Mouse (Mus musculus) megakaryocyte progenitor cell, adult 5-6 weeks (primary cell): ENCODE results near the gene Aplp2. TPM values are rescaled to one million over a fixed set of nuclear protein-coding genes. Genes with fewer than 3 reads are reported as not detected.

Experiments
- ATAC-seq: replicated peaks from 2 replicates; pipeline ENCODE4 v1.8.0; 2016; ENCODE audit warnings: mild to moderate bottlenecking, moderate TSS enrichment, inconsistent platforms; ENCODE audit not compliant: poor library complexity
- total RNA-seq, 2 experiments: library from RNA; stranded (forward) in 1 of 2; stranded (reverse) in 1 of 2; fragments of 157-497, 149-512 nt in 1 of 2; fragments of 200-1000 nt in 1 of 2; gene quantifications; 2 replicates each; pipeline versions ENCODE4 v1.2.3 to v1.2.4; 2015 to 2017

Aplp2 gene
- total RNA-seq (2015) (31.2 and 54.0 TPM in 2 replicates), total RNA-seq (2017) (36.9 and 71.1 TPM in 2 replicates)

DNA sequence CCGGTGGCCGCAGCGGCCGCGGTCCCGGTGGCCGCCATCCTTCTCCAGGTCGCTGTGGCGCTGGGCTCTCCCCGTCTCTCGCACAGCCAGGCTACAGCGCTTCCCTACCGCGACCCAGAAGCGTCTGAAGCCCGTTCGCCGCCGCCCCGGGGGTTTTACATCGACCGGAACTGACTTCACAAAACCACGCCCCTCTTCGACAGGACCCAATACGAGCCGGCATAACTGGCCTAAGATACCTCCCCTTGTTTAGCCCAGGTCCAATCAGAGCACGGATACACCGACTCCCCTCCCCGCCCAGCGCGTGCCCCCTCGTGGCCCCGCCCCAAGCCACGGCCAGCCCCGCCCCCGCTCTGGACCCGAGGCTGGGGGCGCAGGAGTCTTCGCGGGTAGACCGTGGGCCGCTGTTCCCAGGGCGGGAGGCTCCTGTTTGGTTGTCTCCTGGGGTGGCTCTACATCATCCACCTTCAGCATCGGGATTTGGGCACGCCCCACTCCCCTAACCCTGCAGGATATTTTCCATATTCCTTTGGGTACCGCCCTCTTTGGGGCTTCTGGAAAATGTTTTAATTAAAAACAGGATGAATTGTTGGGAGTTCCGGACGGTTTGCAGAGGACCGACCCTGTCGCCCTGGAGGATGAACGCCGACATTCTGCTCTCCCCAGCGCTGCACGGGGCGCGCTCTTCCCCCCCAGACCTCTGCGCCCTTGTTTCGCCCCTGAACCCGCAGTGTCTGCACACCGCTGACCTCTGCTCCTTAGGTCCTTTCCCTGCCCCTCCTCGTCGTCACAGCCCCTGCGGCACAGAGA is at the start of gene Aplp2:
TSS of gene Aplp2 (minus strand) at position 126 of the 810 bp plus-strand sequence.
- ATAC-seq: peak; percentile 95

DNA sequence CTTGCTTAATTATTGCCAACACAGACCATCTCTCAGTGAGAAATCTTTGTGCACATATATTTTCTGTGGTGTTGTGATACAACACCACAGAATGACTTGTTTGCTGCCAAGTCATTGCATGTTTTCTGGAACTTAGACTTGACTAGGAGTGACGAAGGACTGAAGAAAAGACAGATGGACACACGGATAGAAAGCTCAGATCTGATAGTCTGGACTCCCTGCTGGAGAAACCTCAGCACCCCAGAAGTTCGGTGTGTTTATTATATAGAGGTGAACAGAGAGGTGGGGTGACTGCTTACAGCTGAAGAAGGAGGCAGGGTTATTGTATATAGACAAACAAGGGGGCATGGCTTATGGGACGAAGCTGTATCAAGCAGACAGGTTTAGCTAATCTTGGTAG is 48.6 kb upstream of the Aplp2 start:
- ATAC-seq: peak; percentile 38

DNA sequence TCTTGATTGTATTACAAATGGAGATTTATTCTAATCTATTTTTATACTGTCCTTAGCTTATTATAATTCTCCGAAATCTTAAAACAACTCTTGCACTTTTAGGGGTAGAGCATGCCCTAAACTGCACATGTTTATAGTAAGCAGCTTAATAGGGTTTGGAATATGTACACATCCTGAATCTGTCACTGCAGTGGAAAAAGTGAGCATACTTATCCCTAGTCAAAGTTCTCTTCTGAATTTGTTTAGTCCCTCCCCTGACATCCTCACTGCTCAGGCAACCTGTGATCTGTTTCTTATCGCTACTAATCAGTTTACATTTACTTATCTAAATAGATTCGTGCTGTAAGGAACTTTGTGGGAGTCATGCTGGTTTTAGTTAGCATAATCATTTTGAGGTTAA is 46.6 kb upstream of the Aplp2 start:
- ATAC-seq: no peak

DNA sequence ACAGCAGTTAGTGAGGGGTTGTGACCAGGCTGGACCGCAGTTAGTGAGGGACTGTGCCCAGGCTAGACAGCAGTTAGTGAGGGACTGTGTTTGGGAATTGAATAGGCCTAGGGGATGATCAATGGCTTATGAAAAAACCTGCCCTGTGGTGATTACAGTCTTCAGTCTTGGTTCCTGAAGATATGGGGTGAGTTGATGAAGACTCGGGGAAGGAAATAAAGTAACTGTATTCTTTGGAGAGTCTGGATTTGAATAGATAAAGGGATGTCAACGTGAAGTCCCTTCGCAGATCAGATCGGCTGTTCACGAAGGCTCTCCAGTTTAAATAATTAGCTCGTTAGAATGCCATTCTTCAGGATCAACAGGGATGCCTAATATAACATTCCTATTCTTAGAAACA is 44.3 kb upstream of the Aplp2 start:
- ATAC-seq: no peak

DNA sequence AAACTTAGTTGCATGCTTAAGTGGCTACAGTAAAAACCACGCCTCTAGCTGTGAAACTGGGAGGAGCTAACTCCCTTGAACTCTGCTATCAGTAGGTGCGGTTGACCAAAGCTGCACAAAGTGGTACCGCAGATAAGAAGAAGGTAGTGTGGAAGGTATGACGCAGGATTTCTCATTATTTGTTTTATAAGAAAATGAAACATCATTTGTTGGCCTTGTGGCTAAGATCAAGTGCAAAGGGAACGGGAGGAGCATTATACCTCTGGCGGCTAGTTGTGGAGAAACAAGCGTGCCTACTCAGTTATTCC is 43.0 kb upstream of the Aplp2 start:
- peak; percentile 80 for ATAC-seq

DNA sequence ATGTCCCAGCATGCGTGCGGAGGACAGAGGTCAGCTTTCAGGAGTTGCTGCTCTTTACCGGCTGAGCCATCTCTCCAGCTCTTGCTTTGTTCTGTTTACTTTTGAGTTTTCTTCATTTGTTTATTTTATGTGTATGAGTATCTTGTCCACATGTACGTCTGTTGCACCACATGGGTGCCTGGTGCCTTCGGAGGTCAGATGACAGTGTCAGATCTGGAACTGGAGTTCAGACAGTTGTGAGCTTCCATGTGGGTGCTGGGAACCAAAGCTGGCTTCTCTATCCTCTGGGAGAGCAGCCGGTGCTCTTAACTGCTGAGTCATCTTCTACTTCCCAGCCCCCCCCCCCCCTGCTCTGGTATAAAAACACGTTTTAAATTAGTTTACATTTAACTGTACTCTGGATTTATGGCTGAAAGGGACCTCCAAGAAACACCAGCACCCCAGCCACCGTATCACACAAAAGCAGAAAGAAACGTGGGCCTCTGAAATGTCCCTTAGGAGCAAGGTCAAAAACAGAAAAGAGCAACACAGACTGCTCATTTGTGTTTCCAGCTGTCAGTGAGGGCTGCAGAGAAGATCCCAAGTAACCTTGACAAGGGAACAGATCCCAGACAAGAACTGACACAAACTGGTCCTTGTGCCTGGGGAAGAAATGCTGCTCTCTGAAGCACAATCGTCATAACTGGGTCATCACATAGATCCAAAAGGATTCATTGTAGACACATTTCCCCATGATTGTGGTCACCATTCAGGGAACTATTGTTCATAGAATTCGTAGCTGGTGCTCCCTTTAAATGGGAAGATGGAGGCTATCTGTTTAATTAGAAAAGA is 42.5 kb upstream of the Aplp2 start:
- ATAC-seq: no peak; the same call in 1 of the 2 replicates

DNA sequence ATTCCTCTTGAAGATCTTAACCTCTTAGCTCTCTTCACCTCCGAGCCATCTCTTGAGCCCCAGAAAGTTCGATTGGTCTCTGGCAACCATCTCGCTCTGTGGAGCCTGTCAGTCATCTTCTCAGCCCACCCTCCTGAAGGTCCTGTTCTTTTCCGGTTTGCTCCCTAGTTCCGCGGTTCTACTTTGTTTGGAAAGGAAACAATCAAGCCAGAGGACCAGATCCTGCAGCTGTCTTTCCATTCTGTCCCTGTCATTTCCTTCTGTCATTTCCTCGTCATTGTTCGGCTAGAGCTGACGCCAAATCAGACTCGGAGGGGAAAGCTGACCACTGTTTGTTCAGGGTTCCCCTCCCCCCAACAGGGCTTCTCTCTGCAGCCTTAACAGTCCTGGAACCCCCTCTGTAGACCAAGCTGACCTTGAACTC is 41.7 kb upstream of the Aplp2 start:
- ATAC-seq: peak; percentile 19

DNA sequence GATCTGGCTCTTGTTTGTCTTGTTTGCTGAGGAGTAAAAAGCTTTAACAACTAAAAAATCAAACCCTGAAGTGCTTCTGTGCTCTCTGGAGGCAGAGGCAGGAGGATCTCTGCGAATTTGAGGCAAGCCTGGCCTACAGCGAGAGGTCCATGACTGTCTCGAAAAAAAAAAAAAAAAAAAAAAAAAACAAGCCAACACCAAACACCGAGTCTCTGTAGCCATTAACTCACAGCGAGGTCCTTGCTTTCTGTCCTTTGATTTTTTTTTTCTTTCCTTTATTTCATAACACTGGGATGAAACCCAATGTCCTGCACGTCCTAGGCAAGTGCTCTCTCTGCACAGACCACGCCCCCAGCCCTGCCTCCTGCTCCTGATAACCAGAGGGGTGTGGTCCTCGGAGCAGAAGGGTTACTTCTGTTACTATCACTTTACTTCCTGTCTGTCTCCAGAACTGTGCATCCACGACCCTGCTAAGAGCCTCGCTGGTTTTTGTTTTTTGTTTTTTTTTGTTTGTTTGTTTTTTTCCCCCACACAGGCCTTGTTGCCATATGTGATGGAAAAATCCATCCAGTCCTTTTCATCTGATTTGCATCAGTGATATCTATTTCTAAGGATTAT is 40.7 kb upstream of the Aplp2 start:
- ATAC-seq: peak; percentile 74

DNA sequence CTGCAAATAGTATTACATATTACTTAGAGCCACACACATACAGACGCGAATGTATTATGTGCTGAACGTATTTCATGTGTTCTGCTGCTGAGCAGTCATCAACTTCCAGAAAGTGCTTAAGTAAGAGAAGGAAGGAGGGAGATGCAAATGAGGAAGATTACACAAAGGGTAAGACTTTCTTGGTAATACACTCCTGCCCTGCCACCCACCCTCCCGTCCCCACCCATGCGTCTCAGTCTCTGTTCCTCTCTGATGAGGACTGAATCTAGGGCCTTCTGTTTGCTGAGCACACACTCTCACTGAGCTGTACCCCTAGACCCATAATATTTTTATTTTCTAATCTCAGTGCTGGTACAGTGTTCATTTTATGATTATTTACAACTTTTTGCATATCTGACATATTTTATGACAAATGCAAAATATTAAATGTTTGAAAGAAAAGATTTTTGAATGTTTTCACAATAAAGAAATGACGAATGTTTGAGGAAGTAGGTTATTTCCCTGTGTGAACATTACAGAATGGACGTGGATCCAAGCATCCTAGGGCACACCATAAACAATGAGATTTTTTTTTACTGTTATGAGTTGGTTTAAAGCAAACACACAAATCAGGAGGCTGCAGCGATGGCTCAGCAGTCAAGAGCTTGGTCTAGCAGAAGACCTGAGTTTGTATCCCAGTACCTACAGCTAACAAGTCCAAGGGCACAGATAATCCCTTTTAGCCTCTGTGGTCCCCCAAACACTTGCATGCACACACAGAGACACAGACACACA is 36.0 kb upstream of the Aplp2 start:
- ATAC-seq: peak; percentile 57

DNA sequence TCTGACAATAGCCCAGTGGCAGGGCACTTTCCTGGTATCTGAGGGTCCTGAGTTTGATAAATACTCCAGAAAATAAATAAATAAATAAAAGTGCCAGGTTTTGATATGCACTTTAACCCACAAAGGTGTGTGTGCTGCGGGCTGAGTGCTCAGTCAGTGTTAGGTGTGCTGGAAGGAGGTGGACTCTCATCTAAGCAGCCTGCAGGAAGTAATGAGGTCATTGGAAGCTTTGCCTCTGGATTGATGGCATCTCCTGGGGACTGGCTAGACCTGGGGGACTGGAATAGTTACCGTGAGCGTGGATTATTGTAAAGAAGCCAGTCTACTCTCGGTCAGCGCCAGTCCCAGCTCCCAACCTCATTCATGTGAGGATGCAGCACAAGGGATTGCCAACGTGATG is 34.8 kb upstream of the Aplp2 start:
- ATAC-seq: no peak

DNA sequence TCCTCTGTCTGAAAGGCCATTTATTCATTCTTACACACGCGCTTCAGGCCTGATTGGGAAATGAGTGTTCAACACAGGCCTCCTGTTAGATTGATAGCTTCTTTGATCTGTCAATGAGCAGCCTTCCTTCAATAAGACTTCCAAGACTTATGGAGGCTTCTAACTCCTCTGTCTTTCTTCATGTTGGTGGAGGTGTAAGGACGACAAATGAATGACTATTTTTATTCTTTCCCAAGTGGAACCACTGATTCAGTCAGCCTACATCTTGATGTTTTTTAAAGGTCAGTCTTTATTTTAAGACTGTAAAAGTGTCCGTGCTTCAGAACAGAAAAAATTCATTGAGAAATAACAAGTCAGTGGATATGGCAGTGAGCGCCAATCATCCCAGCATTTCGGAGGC is 33.4 kb upstream of the Aplp2 start:
- no peak for ATAC-seq

DNA sequence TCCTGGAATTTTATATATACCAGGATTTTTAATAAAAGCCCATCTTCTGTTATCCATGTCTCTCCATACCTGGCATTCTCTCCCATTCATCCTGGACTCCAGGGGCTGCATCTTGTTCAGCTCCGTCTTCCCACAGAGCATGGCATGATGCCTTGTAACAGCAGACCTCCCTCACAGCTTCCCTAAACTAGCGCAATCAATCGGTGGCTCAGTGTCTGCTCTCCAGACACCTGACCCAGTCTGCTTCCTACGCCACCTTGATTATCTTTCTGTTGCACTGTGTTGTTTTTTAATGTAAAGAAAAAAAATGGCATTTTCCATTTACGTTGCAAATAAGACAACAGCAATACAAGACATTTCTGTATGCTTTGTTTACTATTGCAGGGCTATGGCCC is 32.3 kb upstream of the Aplp2 start:
- ATAC-seq: peak; percentile 52

DNA sequence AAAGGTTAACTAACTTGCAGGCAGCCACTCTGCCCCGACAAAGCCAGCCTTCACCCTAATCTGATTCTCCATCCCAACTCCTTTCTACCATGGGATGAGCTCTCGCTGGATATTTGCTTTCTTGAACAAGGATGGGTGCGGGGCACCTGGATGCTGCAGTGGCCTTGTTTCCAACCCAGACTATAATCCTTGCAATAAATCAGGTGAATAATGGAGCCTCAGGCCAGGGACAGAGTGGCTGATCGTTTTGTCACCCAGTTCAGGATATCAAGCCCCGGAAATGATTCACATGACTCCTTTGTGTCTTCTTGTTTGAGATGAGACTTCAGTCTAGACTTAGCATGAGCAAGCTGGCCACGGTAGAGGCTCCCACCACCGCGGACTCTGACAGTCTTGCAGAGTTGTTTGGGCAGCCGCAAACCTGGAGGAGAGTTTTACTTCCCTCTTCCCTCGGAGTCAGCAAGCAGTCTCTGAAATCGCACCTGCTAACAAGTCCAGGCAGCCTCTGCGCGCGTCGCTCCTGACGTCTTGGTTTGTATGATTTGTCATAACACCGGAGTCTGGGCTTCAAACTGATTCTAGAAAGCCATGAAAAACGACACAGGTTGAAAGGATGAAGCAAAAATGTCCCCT is 31.8 kb upstream of the Aplp2 start:
- ATAC-seq: peak; percentile 81

DNA sequence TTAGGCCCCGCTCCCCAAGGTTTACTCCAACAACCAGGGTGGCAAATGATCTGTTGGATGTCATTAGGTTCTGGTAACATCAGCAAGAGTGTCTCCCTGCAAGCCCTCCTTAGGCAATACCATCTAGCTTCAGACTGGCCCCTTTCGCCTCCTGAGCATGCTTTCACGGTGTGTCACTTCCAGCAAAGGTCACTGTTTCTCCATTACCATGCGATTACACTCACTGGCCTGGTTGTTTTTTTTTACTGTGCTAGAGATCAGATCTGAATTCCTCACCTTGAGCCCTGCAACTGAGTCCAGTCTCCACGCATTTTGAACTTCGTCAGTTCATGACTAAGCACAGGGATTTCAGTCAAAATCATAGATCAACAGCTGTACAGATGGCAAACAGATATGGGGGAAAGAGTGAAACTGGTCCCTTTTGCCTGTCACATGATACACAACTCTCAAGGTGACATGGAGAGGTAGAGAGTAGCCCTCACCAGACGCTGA is 29.6 kb upstream of the Aplp2 start:
- ATAC-seq: no peak

DNA sequence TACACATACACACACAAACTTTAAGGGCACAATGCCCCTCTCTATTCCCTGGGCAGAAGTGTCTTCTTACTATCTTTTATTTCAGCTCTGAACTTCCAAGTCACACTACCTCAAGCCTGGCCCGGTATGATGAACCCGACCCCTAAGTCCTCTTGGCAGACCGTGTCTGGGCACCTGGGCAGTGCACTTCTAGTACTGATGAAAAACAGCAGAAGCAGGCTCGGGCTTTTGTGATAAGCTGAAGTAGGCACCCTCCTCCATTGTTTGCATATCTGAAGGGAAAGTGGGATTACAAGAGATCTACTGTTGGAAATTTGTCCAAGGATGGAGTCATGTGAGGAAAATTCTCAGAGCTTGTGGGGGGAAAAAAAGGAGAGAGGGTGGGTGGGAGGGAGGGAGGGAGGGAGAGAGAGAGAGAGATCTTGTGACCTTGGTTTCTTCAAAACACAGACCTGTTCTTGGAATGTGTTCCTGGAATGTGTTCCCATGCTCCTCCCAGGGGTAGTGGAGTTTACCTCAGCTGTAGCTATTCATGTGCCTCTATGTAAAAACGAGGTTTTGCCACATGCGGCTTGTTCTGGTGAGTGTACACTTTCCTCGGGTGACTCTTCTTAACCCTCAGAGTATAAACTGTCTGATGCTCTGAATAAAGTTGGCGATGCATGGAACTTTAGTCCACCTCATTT is 29.1 kb upstream of the Aplp2 start:
- no peak for ATAC-seq

DNA sequence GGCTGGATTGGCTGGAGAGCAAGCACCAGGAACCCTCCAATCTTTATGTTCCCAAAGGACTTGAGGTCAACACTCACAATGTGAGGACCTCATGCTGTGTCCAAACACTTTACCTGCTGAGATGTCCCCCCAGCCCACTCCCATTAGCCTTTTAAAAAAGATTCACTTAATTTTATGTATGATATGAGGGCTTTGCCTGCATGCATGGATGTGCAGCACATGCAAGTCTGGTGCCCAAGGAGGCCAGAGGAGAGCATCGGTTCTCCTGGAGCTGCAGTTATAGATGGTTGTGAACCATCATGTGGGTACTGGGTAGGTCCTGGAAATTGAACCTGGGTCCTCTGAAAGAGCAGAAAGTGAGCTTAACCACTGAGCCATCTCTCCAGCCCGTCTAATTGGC is 27.9 kb upstream of the Aplp2 start:
- no peak for ATAC-seq

DNA sequence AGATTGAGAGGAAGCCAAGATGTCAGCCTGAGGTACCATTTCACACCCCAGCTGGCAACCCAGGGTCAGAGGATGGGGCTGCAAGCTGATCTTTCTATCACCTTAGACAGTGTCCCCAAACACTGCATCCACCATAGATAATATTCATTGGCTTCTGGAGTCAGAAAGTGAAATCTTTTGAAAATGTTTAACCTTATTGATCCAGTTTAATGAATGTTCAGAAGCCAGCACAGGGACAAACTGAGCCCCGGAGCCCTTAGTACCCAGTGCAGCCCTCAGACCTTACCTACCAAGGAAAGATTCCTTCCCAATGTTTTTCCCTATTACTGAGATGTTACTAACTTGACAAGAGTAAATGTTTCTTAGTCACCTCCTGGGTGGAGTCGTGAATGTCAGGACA is 26.9 kb upstream of the Aplp2 start:
- ATAC-seq: no peak

DNA sequence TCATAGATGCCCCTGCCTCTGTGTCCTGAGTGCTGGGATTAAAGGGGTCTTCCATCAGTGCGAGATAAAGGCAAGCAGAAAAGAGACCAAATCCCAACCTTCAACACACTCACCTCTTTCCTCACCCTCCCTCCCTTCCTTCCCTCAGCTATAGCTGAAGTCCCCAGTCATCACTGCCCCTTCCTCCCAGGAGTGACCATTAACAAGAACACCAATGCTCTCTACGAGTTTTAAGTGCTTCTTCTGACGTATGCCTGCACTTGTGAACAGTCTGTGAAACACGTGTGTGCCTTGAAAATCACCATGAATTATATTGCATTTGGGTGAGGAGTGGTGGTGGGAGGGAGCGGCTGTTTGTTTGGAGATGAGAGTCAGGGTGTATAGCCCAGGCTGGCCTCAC is 24.5 kb upstream of the Aplp2 start:
- no peak for ATAC-seq

DNA sequence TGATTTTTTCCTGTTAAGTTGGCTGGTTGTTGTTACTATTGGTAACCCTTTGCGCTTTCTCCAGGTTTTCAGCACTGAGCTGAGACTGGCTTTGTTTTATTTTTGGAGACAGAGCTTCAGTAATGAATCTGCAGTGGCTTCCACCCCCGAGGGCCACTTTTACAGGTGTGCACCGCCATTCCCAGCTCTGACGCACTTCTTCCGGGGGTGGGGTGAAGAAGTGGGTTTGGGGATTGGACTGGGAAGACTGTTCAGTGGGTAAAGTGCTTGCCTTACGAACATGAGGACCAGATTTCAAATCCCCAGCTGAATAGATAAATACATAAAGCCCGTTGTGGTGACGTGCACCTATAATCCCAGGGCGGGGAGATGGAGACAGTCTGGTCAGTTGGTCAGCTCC is 23.9 kb upstream of the Aplp2 start:
- no peak for ATAC-seq

DNA sequence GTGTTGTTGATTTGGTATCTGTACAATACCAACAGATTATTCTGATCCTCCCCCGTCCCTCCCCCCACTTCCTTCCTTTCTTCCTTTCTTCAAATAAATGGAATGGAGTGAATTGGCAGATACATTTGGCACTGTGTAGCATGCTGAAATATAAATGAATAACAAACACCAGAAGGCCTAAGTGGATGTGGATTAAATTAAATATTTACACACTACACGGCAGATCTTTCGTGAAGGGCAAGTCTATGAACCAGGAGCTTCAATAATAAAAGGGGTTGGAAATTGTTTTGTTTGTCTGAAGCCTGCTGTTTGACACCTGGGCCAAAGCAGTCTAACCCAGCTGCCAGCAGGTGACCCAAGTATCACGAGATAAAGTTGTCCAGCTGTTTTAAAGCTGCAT is 23.4 kb upstream of the Aplp2 start:
- ATAC-seq: 0 out of 2 replicates have a peak, but pooled peaks have one; percentile 20
